8 mouse cellular contexts compared by ENCODE assay signal in the genomic region with DNA sequence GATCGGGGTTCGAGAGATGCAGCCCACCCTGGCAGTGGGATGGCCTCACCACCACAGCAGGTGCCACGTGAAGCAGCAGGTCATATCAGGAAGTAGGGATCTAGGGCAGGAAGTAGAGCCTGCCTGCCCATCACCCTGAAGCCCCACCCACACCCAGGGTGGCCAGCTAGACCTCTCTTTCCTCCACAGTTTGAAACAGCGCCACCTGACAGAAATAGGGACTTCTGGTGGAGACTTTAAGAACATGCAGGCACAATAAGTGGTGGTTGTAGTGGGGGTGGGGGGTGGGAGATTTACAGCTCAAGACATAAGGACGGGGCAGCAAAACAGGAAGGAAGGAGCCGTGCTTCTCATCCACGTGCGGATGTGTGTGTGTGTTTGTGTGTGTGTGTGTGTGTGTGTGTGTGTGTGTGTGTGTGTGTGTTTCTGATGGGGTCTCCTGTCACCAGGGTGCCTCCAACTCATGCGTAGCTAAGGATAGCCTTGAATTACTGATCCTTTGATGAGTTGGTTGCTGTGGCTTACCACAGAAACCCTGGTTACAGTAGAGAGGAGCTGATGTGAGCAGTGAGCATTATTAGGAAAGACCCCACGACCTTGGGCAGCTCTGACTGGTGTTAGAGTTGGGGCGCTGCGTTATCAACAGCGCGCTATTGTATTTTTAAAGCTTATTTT. TPM values are rescaled to one million over a fixed set of nuclear protein-coding genes. Genes with fewer than 3 reads are reported as not detected.
DNase-seq lines count a peak whose midpoint lies in the region; TF ChIP-seq lines count a peak whose summit lies in the region.

No protein-coding gene starts in this region.

- intact Hi-C loops in gastrocnemius, adult 2 months (cut with DNase I): no loop called here

- no peak overlapping the region for H3K4me3 ChIP-seq in gastrocnemius, adult 2 months

- DNase-seq in kidney, postnatal 10 days: peak; percentile 48
- no peak for DNase-seq in kidney, postnatal 14 days
- DNase-seq in c-Kit-positive CD71-positive TER-119-negative erythroid progenitor cells, embryonic 14.5 days (ENCODE audit: low read depth): peak; percentile 56
- peak; percentile 44 for DNase-seq in lung, postnatal 25 days (ENCODE audit: low spot score)
- peak; percentile 72 for DNase-seq in thymus, postnatal 14 days
- no peak for DNase-seq in gastrocnemius, adult 2 months
- DNase-seq in cerebellum, postnatal 36 days: no peak
- DNase-seq in left cerebral cortex, adult 8-10 months (ENCODE audit: low spot score in 2 of 2): no peak

- TF ChIP-seq CTCF in gastrocnemius, adult 2 months (IDR thresholded peaks at IDR 0.05): no peak

- H3K27ac ChIP-seq in gastrocnemius, adult 2 months: no peak overlapping the region

RNA-seq across cellular contexts. Expression of gene Bak1, which starts 16.7 kb away (rescaled TPM):
- total RNA-seq in gastrocnemius, adult 2 months (2021): 10 to 100 TPM; 15.5 to 20.1 TPM
- 10 to 100 TPM; 12.8 to 17.7 (median 14.5) TPM for total RNA-seq in left cerebral cortex, adult 8-10 months (2022)

RNA-seq across cellular contexts. Expression of gene Zbtb9, which starts 39.2 kb away (rescaled TPM):
- total RNA-seq in gastrocnemius, adult 2 months (2021): under 1 TPM; 0.17 to 0.41 TPM
- total RNA-seq in left cerebral cortex, adult 8-10 months (2022): 10 to 100 TPM; 13.1 to 15.9 (median 14.7) TPM

RNA-seq across cellular contexts. Expression of gene Itpr3, which starts 45.0 kb away (rescaled TPM):
- total RNA-seq in gastrocnemius, adult 2 months (2021): 1 to 10 TPM; 1.9 to 2.1 TPM
- 1 to 10 TPM; 3.7 to 5.3 (median 3.8) TPM for total RNA-seq in left cerebral cortex, adult 8-10 months (2022)

Comparison
In these comparisons a context has a peak if more than half of its experiments do, and no peak if none do; other contexts are left out.
1. DNase-seq: peak in kidney, postnatal 10 days (single experiment), c-Kit-positive CD71-positive TER-119-negative erythroid progenitor cells, embryonic 14.5 days (single experiment), lung, postnatal 25 days (single experiment) and thymus, postnatal 14 days (single experiment); none in kidney, postnatal 14 days (single experiment), gastrocnemius, adult 2 months (single experiment), cerebellum, postnatal 36 days (0 of 2) and left cerebral cortex, adult 8-10 months (0 of 2).
2. RNA of gene Zbtb9, which starts 39.2 kb away (total RNA-seq): 13.1 to 15.9 TPM in left cerebral cortex, adult 8-10 months; 0.17 to 0.41 TPM in gastrocnemius, adult 2 months; every median in the first group is over 10 times any median in the second.